Mouse (Mus musculus): ENCODE data around the gene Lce1i. TPM values are rescaled to one million over a fixed set of nuclear protein-coding genes. Genes with fewer than 3 reads are reported as not detected.

Lce1i gene
- not detected for polyA plus RNA-seq (2017; shearing (Covaris generic))

GRCm38 (mm10) chr3:92778799-92779198, at the start of gene Lce1i:
Gene Lce1i (minus strand): TSS chr3:92778899.

GRCm38 (mm10) chr3:92827108-92827507, 48.4 kb upstream of the Lce1i start, which contains the start of gene Kprp:
Gene Kprp (minus strand): TSS chr3:92827247.

GRCm38 (mm10) chr3:92807791-92808190, 29.1 kb upstream of the Lce1i start, which contains the start of gene Lce1k:
Gene Lce1k (minus strand): TSS chr3:92807891.

GRCm38 (mm10) chr3:92790414-92790813, 11.7 kb upstream of the Lce1i start, which contains the start of gene Lce1j:
Gene Lce1j (minus strand): TSS chr3:92790514.

GRCm38 (mm10) chr3:92764965-92765364, 13.7 kb downstream of the Lce1i start, which contains the start of gene Lce1h:
Gene Lce1h (minus strand): TSS chr3:92765065.

GRCm38 (mm10) chr3:92752238-92752637, 26.5 kb downstream of the Lce1i start, which contains the start of gene Lce1g:
Gene Lce1g (minus strand): TSS chr3:92752338.

GRCm38 (mm10) chr3:92738996-92739395, 39.7 kb downstream of the Lce1i start, which contains the start of gene Gm38119:
Gene Gm38119 (minus strand): TSS chr3:92739096.

Other genes starting within 250 kb of the Lce1i start
- not detected for gene 2310046K23Rik, start 244.4 kb downstream of the Lce1i start, polyA plus RNA-seq (2017; shearing (Covaris generic))
- not detected for gene Ivl, start 205.2 kb downstream of the Lce1i start, polyA plus RNA-seq (2017; shearing (Covaris generic))
- gene Smcp, start 189.9 kb downstream of the Lce1i start, polyA plus RNA-seq (2017; shearing (Covaris generic)): not detected
- not detected for gene 2210017I01Rik, start 171.4 kb downstream of the Lce1i start, polyA plus RNA-seq (2017; shearing (Covaris generic))
- gene Lce6a, start 157.2 kb downstream of the Lce1i start, polyA plus RNA-seq (2017; shearing (Covaris generic)): not detected
- not detected for gene Lce1a1, start 130.6 kb downstream of the Lce1i start, polyA plus RNA-seq (2017; shearing (Covaris generic))
- gene Lce1b, start 122.0 kb downstream of the Lce1i start, polyA plus RNA-seq (2017; shearing (Covaris generic)): not detected
- gene Lce1a2, start 108.6 kb downstream of the Lce1i start, polyA plus RNA-seq (2017; shearing (Covaris generic)): not detected
- gene Lce1c, start 99.7 kb downstream of the Lce1i start, polyA plus RNA-seq (2017; shearing (Covaris generic)): not detected
- not detected for gene Lce1d, start 91.7 kb downstream of the Lce1i start, polyA plus RNA-seq (2017; shearing (Covaris generic))
- not detected for gene Lce1e, start 69.8 kb downstream of the Lce1i start, polyA plus RNA-seq (2017; shearing (Covaris generic))
- gene Lce1f, start 58.5 kb downstream of the Lce1i start, polyA plus RNA-seq (2017; shearing (Covaris generic)): not detected
- not detected for gene Gm38119, start 39.8 kb downstream of the Lce1i start, polyA plus RNA-seq (2017; shearing (Covaris generic))
- not detected for gene Lce1g, start 26.6 kb downstream of the Lce1i start, polyA plus RNA-seq (2017; shearing (Covaris generic))
- gene Lce1h, start 13.8 kb downstream of the Lce1i start, polyA plus RNA-seq (2017; shearing (Covaris generic)): not detected
- gene Lce1j, start 11.6 kb upstream of the Lce1i start, polyA plus RNA-seq (2017; shearing (Covaris generic)): not detected
- not detected for gene Lce1k, start 29.0 kb upstream of the Lce1i start, polyA plus RNA-seq (2017; shearing (Covaris generic))
- gene Kprp, start 48.3 kb upstream of the Lce1i start, polyA plus RNA-seq (2017; shearing (Covaris generic)): not detected
- not detected for gene Lce1l, start 72.4 kb upstream of the Lce1i start, polyA plus RNA-seq (2017; shearing (Covaris generic))
- gene 2310050C09Rik, start 91.3 kb upstream of the Lce1i start, polyA plus RNA-seq (2017; shearing (Covaris generic)): not detected
- gene Lce3a, start 147.3 kb upstream of the Lce1i start, polyA plus RNA-seq (2017; shearing (Covaris generic)): not detected
- not detected for gene Lce3b, start 154.1 kb upstream of the Lce1i start, polyA plus RNA-seq (2017; shearing (Covaris generic))
- gene Lce3c, start 165.6 kb upstream of the Lce1i start, polyA plus RNA-seq (2017; shearing (Covaris generic)): not detected
- gene Lce3d, start 178.5 kb upstream of the Lce1i start, polyA plus RNA-seq (2017; shearing (Covaris generic)): not detected
- gene Lce3e, start 188.2 kb upstream of the Lce1i start, polyA plus RNA-seq (2017; shearing (Covaris generic)): not detected
- not detected for gene Lce3f, start 213.3 kb upstream of the Lce1i start, polyA plus RNA-seq (2017; shearing (Covaris generic))
- not detected for gene Crct1, start 236.8 kb upstream of the Lce1i start, polyA plus RNA-seq (2017; shearing (Covaris generic))
- gene Lce1m, start 240.2 kb upstream of the Lce1i start, polyA plus RNA-seq (2017; shearing (Covaris generic)): not detected